Mouse (Mus musculus) cerebellum, adult 2 months (tissue): ENCODE measurements around the gene Desi1.

Experiments used
- CTCF ChIP-seq: fragments of 200-500 bp; IDR thresholded peaks from 2 replicates; pipeline ENCODE4 v1.5.1; 2011; ENCODE audit warnings: low read depth, mild to moderate bottlenecking, control low read depth, low read length, moderate library complexity, borderline replicate concordance; ENCODE audit not compliant: insufficient read depth
- POLR2A ChIP-seq: fragments of 200-500 bp; IDR thresholded peaks from 2 replicates; pipeline ENCODE4 v1.6.1; 2011; ENCODE audit warnings: low read length, control low read depth, borderline replicate concordance; ENCODE audit not compliant: insufficient read depth

DNA sequence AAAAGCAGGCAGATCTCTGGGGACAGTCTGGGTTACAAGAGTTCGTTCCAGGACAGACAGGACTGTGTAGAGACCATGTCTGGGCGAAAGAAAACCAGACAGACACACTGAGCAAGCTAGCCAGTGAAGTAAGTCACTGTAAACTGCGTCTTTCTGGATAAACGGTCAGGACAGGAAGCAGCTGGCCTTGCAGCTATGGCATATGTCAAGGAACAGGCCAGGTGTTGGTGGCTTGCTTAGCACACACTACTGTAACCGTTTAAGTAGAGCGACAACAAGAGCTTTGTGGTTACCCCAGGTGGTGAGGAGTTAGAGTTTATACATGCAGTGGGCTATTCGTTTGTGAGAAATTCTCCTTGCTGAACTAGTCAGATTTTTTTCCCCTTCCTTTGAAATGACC lies 5.9 kb downstream of the Desi1 start:
- TF ChIP-seq POLR2A (no peak), CTCF (no peak)
